Mouse (Mus musculus): ENCODE measurements at regions not wholly inside any gene's neighbourhood (a gene's known extent, or its start where the extent isn't known, plus 50 kb on each side); places are given as distances from the start of the nearest gene placed in this dataset.

DNA sequence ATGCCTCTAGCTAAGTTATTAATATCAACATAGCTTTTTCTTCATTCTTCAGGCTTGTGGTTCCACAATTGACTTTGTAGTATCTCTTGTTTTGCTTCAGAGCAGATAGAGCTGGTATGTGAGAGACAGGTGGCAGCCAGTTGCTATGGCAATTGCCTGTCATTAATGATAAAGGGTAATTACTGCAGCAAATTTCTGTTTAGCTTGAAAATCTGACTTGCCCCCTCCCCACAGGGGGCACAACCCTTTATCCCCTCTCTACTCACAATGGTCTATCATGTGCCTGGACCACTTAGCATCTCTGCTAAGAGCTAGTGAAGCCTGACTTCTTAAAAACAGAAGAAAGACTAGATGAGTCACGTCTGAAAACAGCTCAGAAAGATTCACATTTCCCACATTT lies 157.1 kb upstream of the G2e3 start:
- no peak overlapping the region for H3K9ac ChIP-seq (ENCODE audit: low read length)
- H3K36me3 ChIP-seq (ENCODE audit: control insufficient read depth, insufficient read depth, low read length) = no peaks in the 10 kb centered on the region
- DNase-seq (ENCODE audit: low spot score) = no peak
- H3K4me2 ChIP-seq (ENCODE audit: low read length) = no peak overlapping the region
- no peaks in the 10 kb centered on the region for H3K4me1 ChIP-seq (replicated peaks; ENCODE audit: control insufficient read depth, insufficient read depth, low read length)
- no peak for ATAC-seq (replicated peaks; ENCODE audit: low FRiP score, low TSS enrichment, low read depth)
- no peaks in the 10 kb centered on the region for H3K9me3 ChIP-seq (ENCODE audit: control insufficient read depth, low read length)
- WGBS = 32% methylated on average over 1 of the region's 1 CpGs
- H3K27ac ChIP-seq (ENCODE audit: low read depth) = no peak overlapping the region
- no peaks in the 10 kb centered on the region for H3K27me3 ChIP-seq (replicated peaks; ENCODE audit: control insufficient read depth, insufficient read depth, low read length)
- no peak overlapping the region for H3K4me3 ChIP-seq (ENCODE audit: low read depth, low read length)

DNA sequence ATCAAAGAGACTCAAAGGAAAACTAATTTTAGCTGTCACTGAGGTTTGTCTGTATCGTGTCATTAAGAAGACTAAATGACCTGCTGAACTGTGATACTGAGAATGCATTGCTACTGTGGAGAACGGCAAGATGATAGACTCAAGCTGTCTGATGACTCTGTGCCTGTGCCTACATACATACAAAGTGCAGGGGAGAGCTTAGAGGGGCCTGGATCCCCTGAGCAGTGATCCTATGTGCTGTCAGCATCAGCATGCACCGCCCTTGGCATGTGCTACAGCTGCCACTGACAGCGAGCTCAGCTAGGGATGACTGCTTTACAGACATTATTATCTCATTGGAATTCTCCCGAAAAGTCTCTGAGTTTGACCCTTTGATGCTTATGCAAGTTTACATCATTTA lies 157.7 kb upstream of the G2e3 start:
- Histone ChIP-seq H3K27me3 (replicated peaks; ENCODE audit: control insufficient read depth, insufficient read depth, low read length) (no peaks in the 10 kb centered on the region), H3K36me3 (ENCODE audit: control insufficient read depth, insufficient read depth, low read length) (no peaks in the 10 kb centered on the region), H3K4me3 (ENCODE audit: low read depth, low read length) (no peak overlapping the region), H3K9me3 (ENCODE audit: control insufficient read depth, low read length) (no peaks in the 10 kb centered on the region), H3K9ac (ENCODE audit: low read length) (no peak overlapping the region), H3K4me1 (replicated peaks; ENCODE audit: control insufficient read depth, insufficient read depth, low read length) (no peaks in the 10 kb centered on the region), H3K4me2 (ENCODE audit: low read length) (no peak overlapping the region), H3K27ac (ENCODE audit: low read depth) (no peak overlapping the region)
- DNase-seq (ENCODE audit: low spot score) = no peak
- ATAC-seq (replicated peaks; ENCODE audit: low FRiP score, low TSS enrichment, low read depth) = no peak
- WGBS = 60% methylated on average over 5 of the region's 5 CpGs

DNA sequence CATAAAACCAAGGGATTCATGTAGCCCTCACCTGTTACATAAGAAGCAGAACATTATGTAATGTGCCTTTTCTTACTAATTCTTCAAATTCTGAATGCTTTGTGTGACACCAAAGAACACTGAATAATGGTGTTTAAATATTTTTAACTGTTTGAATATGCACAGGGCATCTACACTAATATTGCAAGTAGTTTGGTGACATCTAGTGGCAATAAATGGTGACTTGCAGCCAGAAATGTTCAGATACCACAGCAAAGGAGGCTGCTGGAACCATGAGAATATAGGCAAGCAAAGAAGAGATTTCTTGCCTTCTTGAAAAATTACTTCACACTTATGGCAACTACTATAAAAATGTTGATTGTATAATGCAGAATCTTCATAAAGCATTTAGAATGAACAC lies 159.6 kb upstream of the G2e3 start:
- H3K27me3 ChIP-seq (replicated peaks; ENCODE audit: control insufficient read depth, insufficient read depth, low read length) = no peaks in the 10 kb centered on the region
- H3K9me3 ChIP-seq (ENCODE audit: control insufficient read depth, low read length) = no peaks in the 10 kb centered on the region
- no peaks in the 10 kb centered on the region for H3K36me3 ChIP-seq (ENCODE audit: control insufficient read depth, insufficient read depth, low read length)
- no peak overlapping the region for H3K4me2 ChIP-seq (ENCODE audit: low read length)
- H3K27ac ChIP-seq (ENCODE audit: low read depth) = no peak overlapping the region
- H3K4me3 ChIP-seq (ENCODE audit: low read depth, low read length) = no peak overlapping the region
- no peak for DNase-seq (ENCODE audit: low spot score)
- ATAC-seq (replicated peaks; ENCODE audit: low FRiP score, low TSS enrichment, low read depth) = no peak
- no peak overlapping the region for H3K9ac ChIP-seq (ENCODE audit: low read length)
- H3K4me1 ChIP-seq (replicated peaks; ENCODE audit: control insufficient read depth, insufficient read depth, low read length) = no peaks in the 10 kb centered on the region

DNA sequence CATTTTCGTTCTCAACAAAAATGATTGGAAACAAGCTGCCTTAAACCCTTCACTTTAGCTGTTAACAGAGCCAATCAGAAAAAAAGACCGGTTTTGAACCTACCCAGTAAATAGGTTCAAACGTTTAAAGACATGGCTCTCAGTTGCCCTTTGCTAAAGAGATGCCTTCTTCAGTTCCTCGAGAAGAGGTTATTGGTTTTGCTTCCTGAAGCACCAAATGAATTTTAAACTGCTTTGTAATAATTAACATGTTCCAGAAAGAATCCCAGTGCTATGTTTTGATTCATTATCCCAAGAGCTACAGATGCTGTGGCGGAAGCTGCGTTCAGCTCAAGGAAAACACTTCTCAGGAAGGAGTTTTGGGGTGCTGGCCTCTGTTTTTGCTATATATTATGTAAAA lies 160.1 kb upstream of the G2e3 start:
- DNase-seq (ENCODE audit: low spot score) = no peak
- no peaks in the 10 kb centered on the region for H3K27me3 ChIP-seq (replicated peaks; ENCODE audit: control insufficient read depth, insufficient read depth, low read length)
- H3K27ac ChIP-seq (ENCODE audit: low read depth) = no peak overlapping the region
- no peak overlapping the region for H3K4me3 ChIP-seq (ENCODE audit: low read depth, low read length)
- H3K9me3 ChIP-seq (ENCODE audit: control insufficient read depth, low read length) = no peaks in the 10 kb centered on the region
- H3K36me3 ChIP-seq (ENCODE audit: control insufficient read depth, insufficient read depth, low read length) = no peaks in the 10 kb centered on the region
- H3K9ac ChIP-seq (ENCODE audit: low read length) = no peak overlapping the region
- H3K4me1 ChIP-seq (replicated peaks; ENCODE audit: control insufficient read depth, insufficient read depth, low read length) = no peaks in the 10 kb centered on the region
- WGBS = 74% methylated on average over 6 of the region's 6 CpGs
- ATAC-seq (replicated peaks; ENCODE audit: low FRiP score, low TSS enrichment, low read depth) = no peak
- H3K4me2 ChIP-seq (ENCODE audit: low read length) = no peak overlapping the region

DNA sequence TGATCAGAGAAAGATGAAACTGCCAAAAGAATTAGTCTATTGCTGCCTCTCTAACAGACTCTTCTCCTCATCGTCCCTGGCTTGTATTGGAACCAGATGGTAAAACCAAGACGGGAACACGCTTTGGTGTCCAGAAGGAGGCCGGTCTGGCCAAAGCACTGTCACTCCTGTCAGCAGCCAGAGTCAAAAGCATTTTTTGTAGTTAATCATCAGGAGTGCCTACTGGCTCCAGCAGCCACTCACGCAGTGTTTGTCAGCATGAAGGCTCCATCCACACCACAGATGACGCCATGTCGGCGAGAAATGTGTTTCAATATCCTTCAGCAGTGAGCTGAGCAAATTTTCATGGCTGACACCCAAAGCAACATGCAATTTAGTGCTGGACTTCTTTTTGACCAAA lies 162.1 kb upstream of the G2e3 start:
- Histone ChIP-seq H3K9ac (ENCODE audit: low read length) (no peak overlapping the region), H3K27me3 (replicated peaks; ENCODE audit: control insufficient read depth, insufficient read depth, low read length) (no peaks in the 10 kb centered on the region), H3K27ac (ENCODE audit: low read depth) (no peak overlapping the region), H3K4me2 (ENCODE audit: low read length) (no peak overlapping the region), H3K9me3 (ENCODE audit: control insufficient read depth, low read length) (no peaks in the 10 kb centered on the region), H3K4me1 (replicated peaks; ENCODE audit: control insufficient read depth, insufficient read depth, low read length) (no peaks in the 10 kb centered on the region), H3K36me3 (ENCODE audit: control insufficient read depth, insufficient read depth, low read length) (no peaks in the 10 kb centered on the region), H3K4me3 (ENCODE audit: low read depth, low read length) (no peak overlapping the region)
- WGBS = 90% methylated on average over 8 of the region's 8 CpGs
- DNase-seq (ENCODE audit: low spot score) (no peak), ATAC-seq (replicated peaks; ENCODE audit: low FRiP score, low TSS enrichment, low read depth) (no peak)

DNA sequence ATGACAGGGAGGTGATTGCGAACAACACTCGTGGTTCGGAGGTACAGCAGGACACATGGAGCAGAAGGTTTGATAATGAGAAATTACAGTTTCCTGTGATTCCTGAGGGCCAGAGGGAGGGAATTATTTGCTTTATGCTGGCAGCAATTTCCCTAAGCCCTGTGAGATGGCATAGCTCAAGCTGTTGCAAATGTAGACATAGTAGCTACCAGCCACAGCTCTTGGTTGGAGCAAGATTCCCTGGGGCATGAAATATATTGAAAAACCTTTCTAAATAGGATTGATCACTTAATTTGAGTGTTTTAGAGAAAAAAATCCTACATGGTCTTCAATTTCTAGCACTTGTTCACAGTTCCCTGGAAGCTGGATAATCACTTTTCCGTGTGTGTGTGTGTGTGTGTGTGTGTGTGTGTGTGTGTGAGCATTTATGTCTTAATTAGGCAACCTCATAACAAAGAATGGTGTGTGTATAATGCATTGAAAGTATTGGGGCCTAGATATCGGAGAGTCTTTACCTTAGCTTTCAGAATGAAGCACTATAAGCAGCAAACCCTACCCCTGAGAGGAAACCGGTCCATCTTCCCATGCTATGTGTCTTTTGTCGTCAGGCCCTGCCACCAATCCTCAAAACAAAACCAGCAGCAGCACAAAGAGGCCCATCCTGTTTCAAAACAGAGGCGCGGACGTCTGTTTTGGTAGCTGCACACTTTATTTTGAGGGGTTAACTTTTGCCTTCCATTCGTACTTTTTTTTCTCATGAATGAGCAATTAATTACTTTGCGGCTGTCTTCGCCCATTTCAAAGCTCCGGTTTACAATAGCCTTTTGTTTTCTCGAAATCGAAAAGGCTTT lies 172.7 kb upstream of the G2e3 start:
- Histone ChIP-seq H3K9me3 (ENCODE audit: control insufficient read depth, low read length) (no peaks in the 10 kb centered on the region), H3K4me3 (ENCODE audit: low read depth, low read length) (no peak overlapping the region), H3K27ac (ENCODE audit: low read depth) (no peak overlapping the region), H3K4me1 (replicated peaks; ENCODE audit: control insufficient read depth, insufficient read depth, low read length) (no peaks in the 10 kb centered on the region; the same call in 1 of the 2 replicates), H3K4me2 (ENCODE audit: low read length) (peak overlapping the region; percentile 8; the same call in 1 of the 2 replicates), H3K9ac (ENCODE audit: low read length) (no peak overlapping the region), H3K27me3 (replicated peaks; ENCODE audit: control insufficient read depth, insufficient read depth, low read length) (no peaks in the 10 kb centered on the region), H3K36me3 (ENCODE audit: control insufficient read depth, insufficient read depth, low read length) (no peaks in the 10 kb centered on the region)
- WGBS = 58% methylated on average over 16 of the region's 16 CpGs
- DNase-seq (ENCODE audit: low spot score) (no peak), ATAC-seq (replicated peaks; ENCODE audit: low FRiP score, low TSS enrichment, low read depth) (no peak)

DNA sequence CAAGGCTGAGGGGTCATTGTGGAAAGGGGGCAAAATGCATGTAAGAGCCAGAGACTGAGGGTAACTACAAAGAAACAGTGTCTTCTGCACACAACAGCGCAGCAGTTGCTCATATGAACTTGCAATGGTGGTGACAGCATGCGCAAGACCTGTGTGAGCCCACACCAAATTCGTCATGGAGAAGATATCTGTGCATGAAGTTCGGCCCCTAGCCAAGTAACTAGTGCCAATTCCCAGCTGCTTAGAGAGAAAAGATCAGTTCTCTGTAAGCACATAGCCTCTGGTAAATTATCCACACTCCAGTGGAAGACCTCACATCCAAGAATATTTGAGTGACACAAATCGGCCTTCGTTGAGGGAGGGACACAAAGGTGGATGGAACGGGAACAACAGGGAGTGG lies 182.7 kb upstream of the G2e3 start:
- Histone ChIP-seq H3K4me1 (replicated peaks; ENCODE audit: control insufficient read depth, insufficient read depth, low read length) (no peaks in the 10 kb centered on the region), H3K9me3 (ENCODE audit: control insufficient read depth, low read length) (no peaks in the 10 kb centered on the region), H3K9ac (ENCODE audit: low read length) (no peak overlapping the region), H3K4me3 (ENCODE audit: low read depth, low read length) (no peak overlapping the region), H3K36me3 (ENCODE audit: control insufficient read depth, insufficient read depth, low read length) (no peaks in the 10 kb centered on the region), H3K27ac (ENCODE audit: low read depth) (no peak overlapping the region), H3K27me3 (replicated peaks; ENCODE audit: control insufficient read depth, insufficient read depth, low read length) (no peaks in the 10 kb centered on the region), H3K4me2 (ENCODE audit: low read length) (no peak overlapping the region)
- WGBS = 89% methylated on average over 7 of the region's 7 CpGs
- ATAC-seq (replicated peaks; ENCODE audit: low FRiP score, low TSS enrichment, low read depth) (no peak), DNase-seq (ENCODE audit: low spot score) (no peak)

DNA sequence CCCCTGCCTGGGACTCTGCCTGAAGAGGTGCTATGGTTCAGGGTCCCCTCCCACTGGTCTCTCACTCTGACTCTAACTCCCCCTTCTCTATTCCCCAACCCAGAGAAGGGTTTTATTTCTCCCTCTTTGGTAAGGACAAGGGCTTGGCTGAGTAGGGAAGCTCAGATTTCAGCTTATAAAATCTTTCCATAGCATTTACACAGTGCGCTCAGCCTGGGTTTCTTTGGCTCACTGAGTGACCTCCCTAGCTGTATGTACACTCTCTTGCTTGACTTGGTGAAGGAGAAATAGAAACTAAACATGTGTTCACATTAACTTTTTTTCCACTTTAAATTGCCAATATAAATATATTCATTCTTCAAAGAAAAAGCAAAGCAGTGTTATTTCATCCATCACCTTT lies 186.9 kb upstream of the G2e3 start:
- no peak overlapping the region for H3K4me2 ChIP-seq (ENCODE audit: low read length)
- no peaks in the 10 kb centered on the region for H3K9me3 ChIP-seq (ENCODE audit: control insufficient read depth, low read length)
- H3K27ac ChIP-seq (ENCODE audit: low read depth) = no peak overlapping the region
- no peaks in the 10 kb centered on the region for H3K27me3 ChIP-seq (replicated peaks; ENCODE audit: control insufficient read depth, insufficient read depth, low read length)
- no peak overlapping the region for H3K4me3 ChIP-seq (ENCODE audit: low read depth, low read length)
- H3K9ac ChIP-seq (ENCODE audit: low read length) = no peak overlapping the region
- 58% methylated on average over 1 of the region's 1 CpGs for WGBS
- no peak for DNase-seq (ENCODE audit: low spot score)
- no peaks in the 10 kb centered on the region for H3K4me1 ChIP-seq (replicated peaks; ENCODE audit: control insufficient read depth, insufficient read depth, low read length)
- no peaks in the 10 kb centered on the region for H3K36me3 ChIP-seq (ENCODE audit: control insufficient read depth, insufficient read depth, low read length)
- no peak for ATAC-seq (replicated peaks; ENCODE audit: low FRiP score, low TSS enrichment, low read depth)

DNA sequence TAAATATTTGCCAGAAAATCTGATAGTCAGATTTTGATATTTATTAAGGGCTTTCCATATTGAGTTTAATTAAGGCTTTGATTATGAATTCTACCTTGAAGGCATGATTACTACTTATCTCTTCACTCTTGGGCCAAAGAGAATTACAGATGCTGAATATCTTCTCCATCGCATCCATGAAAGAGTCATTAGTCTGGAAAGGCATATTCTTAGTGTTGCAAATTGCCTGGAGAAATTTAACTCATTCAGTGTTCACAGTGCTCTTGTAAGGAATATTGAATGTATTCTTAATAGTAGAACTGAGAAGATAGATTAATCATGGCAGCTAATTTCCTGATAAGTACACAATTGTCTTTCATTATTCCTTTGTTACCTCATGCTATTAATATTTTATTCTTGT lies 187.7 kb upstream of the G2e3 start:
- DNase-seq (ENCODE audit: low spot score) = no peak
- Histone ChIP-seq H3K27ac (ENCODE audit: low read depth) (no peak overlapping the region), H3K36me3 (ENCODE audit: control insufficient read depth, insufficient read depth, low read length) (no peaks in the 10 kb centered on the region), H3K27me3 (replicated peaks; ENCODE audit: control insufficient read depth, insufficient read depth, low read length) (no peaks in the 10 kb centered on the region), H3K9ac (ENCODE audit: low read length) (no peak overlapping the region), H3K4me3 (ENCODE audit: low read depth, low read length) (no peak overlapping the region), H3K4me2 (ENCODE audit: low read length) (no peak overlapping the region), H3K9me3 (ENCODE audit: control insufficient read depth, low read length) (no peaks in the 10 kb centered on the region), H3K4me1 (replicated peaks; ENCODE audit: control insufficient read depth, insufficient read depth, low read length) (no peaks in the 10 kb centered on the region)
- no peak for ATAC-seq (replicated peaks; ENCODE audit: low FRiP score, low TSS enrichment, low read depth)
- WGBS = 89% methylated on average over 1 of the region's 1 CpGs

All from intestine, embryonic 14.5 days (tissue).